Mouse (Mus musculus) retina, postnatal 1 day (tissue): ENCODE results near the gene St8sia1.

Experiments used
- DNase-seq: peaks from one replicate; pipeline ENCODE4 v3.0.0-alpha.2; 2012

Gene St8sia1

GRCm38 (mm10) chr6:142812969-142813368 is 151.3 kb downstream of the St8sia1 start:
- no peak for DNase-seq

GRCm38 (mm10) chr6:142810239-142810638 is 154.0 kb downstream of the St8sia1 start:
- DNase-seq = no peak

GRCm38 (mm10) chr6:142809373-142810098 is 154.7 kb downstream of the St8sia1 start:
- no peak for DNase-seq

- DNase-seq = no peak
These were observed 157.9 kb downstream of the St8sia1 start for GRCm38 (mm10) chr6:142806326-142806725.

GRCm38 (mm10) chr6:142804402-142804801 is 159.8 kb downstream of the St8sia1 start, which contains the start of gene Sult6b2:
TSS of gene Sult6b2 (minus strand) at chr6:142804502.
- DNase-seq = no peak

- DNase-seq = no peak
These were observed 161.4 kb downstream of the St8sia1 start for GRCm38 (mm10) chr6:142802617-142803525.

GRCm38 (mm10) chr6:142801687-142802086 is 162.6 kb downstream of the St8sia1 start:
- no peak for DNase-seq

GRCm38 (mm10) chr6:142799704-142800374 is 164.4 kb downstream of the St8sia1 start:
- no peak for DNase-seq

GRCm38 (mm10) chr6:142798837-142799236 is 165.4 kb downstream of the St8sia1 start:
- no peak for DNase-seq

GRCm38 (mm10) chr6:142797996-142798395 is 166.3 kb downstream of the St8sia1 start:
- no peak for DNase-seq

GRCm38 (mm10) chr6:142795655-142796441 is 168.4 kb downstream of the St8sia1 start:
- no peak for DNase-seq

- DNase-seq = no peak
These were observed 169.2 kb downstream of the St8sia1 start for GRCm38 (mm10) chr6:142795087-142795486.

GRCm38 (mm10) chr6:142793468-142793867 is 170.8 kb downstream of the St8sia1 start:
- peak; percentile 50 for DNase-seq

- DNase-seq = peak; percentile 69
These were observed 171.8 kb downstream of the St8sia1 start for GRCm38 (mm10) chr6:142792241-142792968.

GRCm38 (mm10) chr6:142789736-142790135 is 174.5 kb downstream of the St8sia1 start:
- DNase-seq = no peak

GRCm38 (mm10) chr6:142788042-142788987 is 175.9 kb downstream of the St8sia1 start:
- DNase-seq = no peak

GRCm38 (mm10) chr6:142786106-142786505 is 178.1 kb downstream of the St8sia1 start:
- no peak for DNase-seq

GRCm38 (mm10) chr6:142785343-142785742 is 178.9 kb downstream of the St8sia1 start:
- peak; percentile 79 for DNase-seq

GRCm38 (mm10) chr6:142781286-142781685 is 183.0 kb downstream of the St8sia1 start:
- DNase-seq = peak; percentile 53

GRCm38 (mm10) chr6:142780574-142781033 is 183.6 kb downstream of the St8sia1 start:
- peak; percentile 89 for DNase-seq
